Mouse (Mus musculus): ENCODE data around the gene Raver1.

Raver1 gene

GRCm38 (mm10) chr9:21041308-21041707 lies 50.5 kb downstream of the Raver1 start:
- DNase-seq (ENCODE audit: low spot score) = no peak

GRCm38 (mm10) chr9:21039779-21040178 lies 52.0 kb downstream of the Raver1 start:
- DNase-seq (ENCODE audit: low spot score) = no peak

- DNase-seq (ENCODE audit: low spot score) = no peak
Observed at GRCm38 (mm10) chr9:21037481-21037891, 54.3 kb downstream of the Raver1 start.

- no peak for DNase-seq (ENCODE audit: low spot score)
Observed at GRCm38 (mm10) chr9:21036666-21037065, 55.1 kb downstream of the Raver1 start.

GRCm38 (mm10) chr9:21036161-21036560 lies 55.6 kb downstream of the Raver1 start:
- no peak for DNase-seq (ENCODE audit: low spot score)

- DNase-seq (ENCODE audit: low spot score) = no peak
Observed at GRCm38 (mm10) chr9:21035586-21035985, 56.2 kb downstream of the Raver1 start.

- DNase-seq (ENCODE audit: low spot score) = no peak
Observed at GRCm38 (mm10) chr9:21034481-21035085, 57.2 kb downstream of the Raver1 start.

- DNase-seq (ENCODE audit: low spot score) = no peak
Observed at GRCm38 (mm10) chr9:21033136-21033535, 58.7 kb downstream of the Raver1 start.

GRCm38 (mm10) chr9:21032491-21032890 lies 59.3 kb downstream of the Raver1 start:
- DNase-seq (ENCODE audit: low spot score) = no peak

- no peak for DNase-seq (ENCODE audit: low spot score)
Observed at GRCm38 (mm10) chr9:21031896-21032351, 59.9 kb downstream of the Raver1 start, which contains the start of gene Icam5. Gene Icam5 (plus strand): TSS chr9:21032073.

- no peak for DNase-seq (ENCODE audit: low spot score)
Observed at GRCm38 (mm10) chr9:21031251-21031895, 60.4 kb downstream of the Raver1 start.

GRCm38 (mm10) chr9:21030781-21031250 lies 61.0 kb downstream of the Raver1 start:
- DNase-seq (ENCODE audit: low spot score) = peak; percentile 69

- no peak for DNase-seq (ENCODE audit: low spot score)
Observed at GRCm38 (mm10) chr9:21030055-21030600, 61.7 kb downstream of the Raver1 start.

- DNase-seq (ENCODE audit: low spot score) = peak; percentile 75
Observed at GRCm38 (mm10) chr9:21029291-21030054, 62.3 kb downstream of the Raver1 start, which contains the start of gene Icam4. Gene Icam4 (plus strand): TSS chr9:21029373.

- no peak for DNase-seq (ENCODE audit: low spot score)
Observed at GRCm38 (mm10) chr9:21028560-21029110, 63.2 kb downstream of the Raver1 start.

- DNase-seq (ENCODE audit: low spot score) = no peak
Observed at GRCm38 (mm10) chr9:21027774-21028290, 64.0 kb downstream of the Raver1 start.

GRCm38 (mm10) chr9:21026849-21027248 lies 65.0 kb downstream of the Raver1 start:
- DNase-seq (ENCODE audit: low spot score) = no peak

- no peak for DNase-seq (ENCODE audit: low spot score)
Observed at GRCm38 (mm10) chr9:21025258-21025810, 66.5 kb downstream of the Raver1 start.
